Mouse (Mus musculus) myocyte (in vitro differentiated cells): ENCODE results near the gene Smarce1.

Source experiments
- MYOD1 ChIP-seq, 3 experiments: IDR thresholded peaks; one replicate each; pipeline ENCODE4 v1.6.1; 2011; ENCODE audit warnings: control low read depth in 2 of 3, low read depth in 2 of 3, mild to moderate bottlenecking in 2 of 3, moderate library complexity in 1 of 3; ENCODE audit not compliant: insufficient read length in 2 of 3, control insufficient read depth in 1 of 3
- POLR2AphosphoS2 ChIP-seq: IDR thresholded peaks from one replicate; pipeline ENCODE4 v1.6.1; 2011; ENCODE audit warnings: low read depth, control low read depth; ENCODE audit not compliant: insufficient read length
- SRF ChIP-seq: IDR thresholded peaks from one replicate; pipeline ENCODE4 v1.6.1; 2011; ENCODE audit warnings: low read depth; ENCODE audit not compliant: control insufficient read depth, insufficient read length
- TCF12 ChIP-seq: IDR thresholded peaks from one replicate; pipeline ENCODE4 v1.6.1; 2011; ENCODE audit warnings: mild to moderate bottlenecking, control low read depth; ENCODE audit not compliant: poor library complexity, insufficient read depth, severe bottlenecking

DNA sequence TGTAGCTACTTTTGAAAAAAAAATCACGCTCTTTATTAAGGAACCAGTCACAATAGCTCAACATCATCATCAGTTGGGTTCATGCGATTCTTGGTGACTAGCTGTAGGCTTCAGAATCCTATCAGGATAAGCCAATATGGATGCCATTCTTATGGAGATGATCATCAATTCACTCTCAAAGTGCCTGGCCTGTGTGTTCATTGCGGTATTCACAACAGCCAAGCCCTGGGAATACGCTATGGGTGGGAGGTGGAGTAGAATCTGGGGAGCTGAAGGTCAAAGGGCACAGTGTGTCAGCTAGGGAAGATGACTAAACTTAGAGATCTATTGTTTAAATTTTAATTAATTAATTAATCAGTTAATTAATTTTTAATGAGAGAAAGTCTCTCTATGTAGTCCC, 17.1 kb upstream of the Smarce1 start:
- no peak for TF ChIP-seq TCF12
- no peak for TF ChIP-seq SRF
- TF ChIP-seq POLR2AphosphoS2, result no peak
- TF ChIP-seq MYOD1 (IDR thresholded peaks at IDR 0.05; ENCODE audit: control insufficient read depth in 1 of 3, insufficient read length in 2 of 3, low read depth in 2 of 3), result no peak
